Mouse (Mus musculus): ENCODE measurements around the gene Acer1.

DNA sequence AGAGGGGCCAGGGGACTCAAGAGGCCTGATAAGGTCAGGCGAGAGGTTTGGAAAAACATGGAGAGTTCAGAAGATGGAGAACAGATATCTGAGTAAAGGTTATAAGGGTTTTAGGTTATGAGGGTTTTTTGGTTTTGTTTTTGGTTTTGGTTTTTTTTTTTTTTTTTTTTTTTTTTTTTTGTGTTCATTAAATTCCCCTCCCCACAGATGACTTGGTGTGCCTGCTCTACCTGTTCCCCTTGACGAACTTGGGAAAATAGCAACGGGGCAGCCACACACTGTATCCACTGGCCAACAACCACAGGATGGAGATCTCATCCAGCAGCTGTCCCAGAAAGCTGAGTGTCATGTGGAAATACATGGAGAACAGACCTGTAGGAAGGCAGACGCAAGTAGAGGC is 23.3 kb downstream of the Acer1 start:
- TF ChIP-seq CTCF (conservative IDR thresholded peaks at IDR 0.05; ENCODE audit: low read length) (no peak), POU5F1 (IDR thresholded peaks at IDR 0.05; ENCODE audit: borderline replicate concordance, low read length) (no peak), NANOG (IDR thresholded peaks at IDR 0.05; ENCODE audit: borderline replicate concordance, low read length) (no peak)

All from E14TG2a.4 (cell line).